Mouse (Mus musculus) gonadal fat pad, adult 2 months (tissue): ENCODE measurements around the gene Hba-x. TPM values are rescaled to one million over a fixed set of nuclear protein-coding genes. Genes with fewer than 3 reads are reported as not detected.
"Not testable (repeated sequence)": the region's sequence is repeated elsewhere in the genome, so short reads cannot be mapped to it uniquely, and the experiment has no call there.

Source experiments
- DNase-seq: peaks from one replicate; pipeline ENCODE4 v3.0.0-alpha.2; 2012; ENCODE audit warnings: low read depth
- polyA plus RNA-seq: library from polyadenylated mRNA; depleted of rRNA; stranded (reverse); fragments of >200 nt; gene quantifications from 2 replicates; pipeline ENCODE4 v1.2.3, GENCODE M21; 2012

The Hba-x gene
- polyA plus RNA-seq, 1 experiment = not detected

GRCm38 (mm10) chr11:32285887-32286286 is 9.7 kb downstream of the Hba-x start:
- DNase-seq = not testable (repeated sequence)

- not testable (repeated sequence) for DNase-seq
Measured at GRCm38 (mm10) chr11:32286695-32287492, 10.7 kb downstream of the Hba-x start, which contains the start of gene Hbq1b. Gene Hbq1b (plus strand): TSS chr11:32286965.

- no peak for DNase-seq
Measured at GRCm38 (mm10) chr11:32287493-32287825, 11.3 kb downstream of the Hba-x start.

- not testable (repeated sequence) for DNase-seq
Measured at GRCm38 (mm10) chr11:32292819-32293218, 16.6 kb downstream of the Hba-x start.

GRCm38 (mm10) chr11:32293479-32293878 is 17.3 kb downstream of the Hba-x start:
- DNase-seq = not testable (repeated sequence)

GRCm38 (mm10) chr11:32296203-32296602 is 20.0 kb downstream of the Hba-x start, which contains the start of gene Hba-a2:
Gene Hba-a2 (plus strand): TSS chr11:32296489.
- DNase-seq = not testable (repeated sequence)

- not testable (repeated sequence) for DNase-seq
Measured at GRCm38 (mm10) chr11:32297417-32297816, 21.2 kb downstream of the Hba-x start.

- DNase-seq = no peak
Measured at GRCm38 (mm10) chr11:32297866-32298531, 21.8 kb downstream of the Hba-x start.

GRCm38 (mm10) chr11:32298532-32298918 is 22.3 kb downstream of the Hba-x start:
- no peak for DNase-seq

GRCm38 (mm10) chr11:32299865-32300264 is 23.7 kb downstream of the Hba-x start, which contains the start of gene Hbq1a:
Gene Hbq1a (plus strand): TSS chr11:32300069.
- DNase-seq = not testable (repeated sequence)

GRCm38 (mm10) chr11:32300279-32301267 is 24.4 kb downstream of the Hba-x start:
- DNase-seq = no peak

- DNase-seq = no peak
Measured at GRCm38 (mm10) chr11:32301506-32301905, 25.3 kb downstream of the Hba-x start.

GRCm38 (mm10) chr11:32302824-32303419 is 26.7 kb downstream of the Hba-x start:
- DNase-seq = no peak

GRCm38 (mm10) chr11:32303455-32303854 is 27.3 kb downstream of the Hba-x start:
- no peak for DNase-seq

GRCm38 (mm10) chr11:32307006-32307405 is 30.8 kb downstream of the Hba-x start:
- no peak for DNase-seq

GRCm38 (mm10) chr11:32309446-32309845 is 33.2 kb downstream of the Hba-x start:
- DNase-seq = no peak

GRCm38 (mm10) chr11:32309928-32310327 is 33.7 kb downstream of the Hba-x start:
- no peak for DNase-seq

GRCm38 (mm10) chr11:32316009-32316408 is 39.8 kb downstream of the Hba-x start:
- DNase-seq = no peak

GRCm38 (mm10) chr11:32320507-32321195 is 44.5 kb downstream of the Hba-x start:
- DNase-seq = no peak

GRCm38 (mm10) chr11:32321196-32321565 is 45.0 kb downstream of the Hba-x start:
- DNase-seq = no peak

GRCm38 (mm10) chr11:32324609-32325008 is 48.4 kb downstream of the Hba-x start:
- DNase-seq = no peak
